Mouse (Mus musculus) kidney, embryonic 16.5 days (tissue): ENCODE results near the gene Slc2a12. TPM values are rescaled to one million over a fixed set of nuclear protein-coding genes. Genes with fewer than 3 reads are reported as not detected.

Experiments used
- ATAC-seq: fragments of 200-750 bp; cut with Nextera tagmentation; 2 replicates; pipeline ENCODE4 v1.8.0; 2017; ENCODE audit warnings: moderate TSS enrichment; ENCODE audit not compliant: low FRiP score, low TSS enrichment
- H3K27ac ChIP-seq: fragments of 300-500 bp; sonication (generic); 2 replicates; pipeline ENCODE4 v1.5.1; 2014; ENCODE audit warnings: low read length
- H3K27me3 ChIP-seq: fragments of 300-500 bp; sonication (generic); 2 replicates; pipeline ENCODE4 v1.6.1; 2014; ENCODE audit warnings: low read length, control low read depth, mixed read lengths; ENCODE audit not compliant: insufficient read depth
- H3K36me3 ChIP-seq: fragments of 300-500 bp; sonication (generic); 2 replicates; pipeline ENCODE4 v1.6.1; 2014; ENCODE audit warnings: low read length, control low read depth, mixed read lengths; ENCODE audit not compliant: insufficient read depth
- H3K4me1 ChIP-seq: fragments of 300-500 bp; sonication (generic); 2 replicates; pipeline ENCODE4 v1.6.1; 2014; ENCODE audit warnings: low read length, control low read depth, mixed read lengths; ENCODE audit not compliant: insufficient read depth
- H3K4me2 ChIP-seq: fragments of 300-500 bp; sonication (generic); replicated peaks from 2 replicates; pipeline ENCODE4 v1.6.1; 2014; ENCODE audit warnings: low read depth, low read length
- H3K4me3 ChIP-seq: fragments of 300-500 bp; sonication (generic); 2 replicates; pipeline ENCODE4 v1.5.1; 2014; ENCODE audit warnings: mild to moderate bottlenecking, low read length
- H3K9ac ChIP-seq: fragments of 300-500 bp; sonication (generic); replicated peaks from 2 replicates; pipeline ENCODE4 v1.6.1; 2014; ENCODE audit warnings: low read length
- H3K9me3 ChIP-seq: fragments of 300-500 bp; sonication (generic); 2 replicates; pipeline ENCODE4 v1.6.1; 2016; ENCODE audit warnings: low read length, control low read depth
- WGBS: fragments of 180-500 bp; shearing (Covaris S2); extraction: QIAGEN DNeasy Blood & Tissue Kit; methylation state at CpG from one replicate; pipeline ENCODE4 v1.1.7; 2014; 5-methylcytosine and 5-hydroxymethylcytosine counted together
- polyA plus RNA-seq: library from polyadenylated mRNA; unstranded; fragments of >200 nt; fragmentation: Nextera tagmentation; extraction: Ambion mirVana; gene quantifications from 2 replicates; pipeline ENCODE4 v1.2.1, GENCODE M21; 2015

Slc2a12 gene
- polyA plus RNA-seq: 2.3 and 2.6 TPM in 2 replicates

DNA sequence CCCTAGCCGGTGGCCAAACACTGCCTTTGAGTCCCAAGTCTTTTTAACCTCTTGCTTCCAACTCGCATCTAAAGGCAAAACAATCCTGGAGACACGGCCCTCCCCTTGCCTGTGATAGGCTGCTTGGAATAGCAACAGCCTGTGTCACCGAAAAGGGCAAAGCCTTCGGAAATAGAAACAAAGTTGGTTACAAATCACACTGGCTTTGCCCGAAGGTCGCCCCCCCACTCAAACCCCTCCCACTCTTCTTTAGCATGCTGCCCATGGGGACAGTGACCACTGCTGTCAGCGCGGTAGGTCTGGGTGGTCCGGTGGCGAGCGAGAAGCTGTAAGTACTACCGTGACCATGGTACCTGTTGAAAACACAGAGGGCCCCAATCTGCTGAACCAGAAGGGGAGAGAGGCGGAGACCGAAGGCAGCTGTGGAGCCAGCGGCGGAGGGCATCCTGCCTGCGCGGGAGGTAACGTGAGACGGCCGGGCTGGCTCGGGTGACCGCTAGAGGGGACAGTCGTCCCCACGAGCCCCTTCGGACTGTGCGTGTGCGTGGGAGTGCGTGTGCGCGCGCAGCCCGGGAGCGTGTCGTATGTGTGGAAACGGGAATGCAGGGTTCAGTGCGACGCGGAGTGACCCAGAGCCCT is at the start of gene Slc2a12:
Slc2a12 (plus strand) TSS at position 159 of the 639 bp plus-strand sequence.
- WGBS: 4% methylated on average over 40 of the region's 40 CpGs
- ATAC-seq: peak; percentile 90
- peaks cover 9% of the 10 kb centered on the region for H3K9me3 ChIP-seq
- no peaks in the 10 kb centered on the region for H3K36me3 ChIP-seq
- H3K27ac ChIP-seq: peak within 1 kb of the TSS; percentile 80
- peak within 1 kb of the TSS; percentile 54 for H3K4me3 ChIP-seq
- peak within 1 kb of the TSS; percentile 62 for H3K9ac ChIP-seq
- H3K27me3 ChIP-seq: no peaks in the 10 kb centered on the region
- H3K4me1 ChIP-seq: no peaks in the 10 kb centered on the region; the same call in 1 of the 2 replicates
- H3K4me2 ChIP-seq: peak within 1 kb of the TSS; percentile 62

DNA sequence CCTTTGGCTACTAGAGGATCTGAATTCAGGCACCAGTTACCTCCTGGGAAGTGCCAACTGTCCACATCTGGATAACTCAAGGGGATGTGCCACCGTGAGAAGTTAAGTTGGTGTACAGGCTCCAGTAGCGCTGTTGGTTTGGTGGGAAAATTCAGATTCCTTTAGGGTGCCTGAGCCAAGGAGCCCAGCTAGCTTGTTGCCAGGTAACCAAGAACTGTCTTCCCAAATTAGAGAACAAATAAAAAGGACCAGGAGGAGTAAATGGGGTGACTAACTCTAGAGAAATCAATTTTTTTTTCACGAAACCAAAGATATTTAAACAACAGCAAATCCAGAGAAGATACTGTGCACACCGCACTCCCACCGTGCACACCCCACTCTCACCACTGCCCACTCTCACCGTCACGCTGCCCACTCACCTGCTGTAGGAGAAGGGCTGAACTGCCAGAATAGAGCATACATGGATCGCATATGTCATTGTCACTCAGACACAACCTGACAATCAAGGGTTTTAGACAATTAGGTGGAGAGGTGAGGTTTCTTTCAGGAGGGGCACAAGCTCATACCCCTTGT is 45.8 kb upstream of the Slc2a12 start:
- Histone ChIP-seq H3K4me2 (no peak overlapping the region), H3K4me1 (0 out of 2 replicates have a peak, but pooled peaks cover 3% of the 10 kb centered on the region), H3K36me3 (no peaks in the 10 kb centered on the region), H3K27me3 (no peaks in the 10 kb centered on the region), H3K27ac (no peak overlapping the region), H3K9me3 (0 out of 2 replicates have a peak, but pooled peaks cover 3% of the 10 kb centered on the region), H3K4me3 (no peak overlapping the region), H3K9ac (no peak overlapping the region)
- 93% methylated on average over 8 of the region's 8 CpGs for WGBS
- no peak for ATAC-seq

DNA sequence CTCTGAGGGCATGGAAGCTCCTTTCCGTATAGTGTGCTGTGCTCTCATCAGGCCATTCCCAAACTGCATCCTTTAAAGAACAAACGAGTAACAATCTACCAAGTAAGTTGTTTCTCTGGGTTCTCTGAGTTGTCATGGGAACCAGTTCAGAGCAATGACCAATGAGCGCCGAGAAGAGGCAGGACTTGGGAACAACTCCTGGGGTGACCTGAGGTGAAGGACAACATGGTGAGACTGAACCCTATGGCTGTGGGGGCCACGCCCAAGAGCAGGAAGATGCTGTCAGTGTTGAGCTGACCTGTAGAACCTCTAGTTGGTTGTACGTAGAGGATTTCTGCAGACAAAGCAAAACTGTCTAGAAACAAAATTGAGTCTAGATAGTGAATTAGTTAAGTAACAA is 43.8 kb upstream of the Slc2a12 start:
- H3K9me3 ChIP-seq: 0 out of 2 replicates have a peak, but pooled peaks cover 3% of the 10 kb centered on the region
- no peak overlapping the region for H3K27ac ChIP-seq
- WGBS: 85% methylated on average over 6 of the region's 6 CpGs
- no peaks in the 10 kb centered on the region for H3K36me3 ChIP-seq
- H3K4me1 ChIP-seq: 0 out of 2 replicates have a peak, but pooled peaks cover 3% of the 10 kb centered on the region
- ATAC-seq: no peak
- H3K4me3 ChIP-seq: no peak overlapping the region
- H3K9ac ChIP-seq: no peak overlapping the region
- H3K4me2 ChIP-seq: no peak overlapping the region
- no peaks in the 10 kb centered on the region for H3K27me3 ChIP-seq

DNA sequence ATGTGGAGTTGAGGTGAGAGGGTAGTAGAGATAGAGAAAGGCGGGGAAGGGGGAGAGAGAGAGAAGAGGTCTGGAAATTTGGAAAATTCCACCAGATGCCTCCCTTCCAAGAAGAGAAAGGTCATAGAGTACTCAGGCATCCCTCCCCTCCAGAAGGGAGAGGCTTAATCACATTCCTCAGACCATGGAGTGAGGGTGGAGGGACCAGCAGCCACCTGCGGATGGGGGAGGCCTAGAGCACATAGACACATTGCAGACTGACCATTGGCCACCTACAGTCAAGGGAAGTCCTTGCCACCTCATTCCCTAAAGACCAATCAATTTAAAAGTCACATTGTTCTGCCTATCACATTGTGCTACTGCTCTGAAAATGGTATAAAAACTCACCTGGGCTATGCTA is 40.0 kb upstream of the Slc2a12 start:
- ATAC-seq: no peak
- Histone ChIP-seq H3K36me3 (no peaks in the 10 kb centered on the region), H3K9ac (no peak overlapping the region), H3K4me1 (peaks cover 6% of the 10 kb centered on the region; the same call in 1 of the 2 replicates), H3K4me3 (no peak overlapping the region), H3K27me3 (no peaks in the 10 kb centered on the region), H3K9me3 (0 out of 2 replicates have a peak, but pooled peaks cover 3% of the 10 kb centered on the region), H3K4me2 (no peak overlapping the region), H3K27ac (no peak overlapping the region)
- WGBS: 76% methylated on average over 2 of the region's 2 CpGs

DNA sequence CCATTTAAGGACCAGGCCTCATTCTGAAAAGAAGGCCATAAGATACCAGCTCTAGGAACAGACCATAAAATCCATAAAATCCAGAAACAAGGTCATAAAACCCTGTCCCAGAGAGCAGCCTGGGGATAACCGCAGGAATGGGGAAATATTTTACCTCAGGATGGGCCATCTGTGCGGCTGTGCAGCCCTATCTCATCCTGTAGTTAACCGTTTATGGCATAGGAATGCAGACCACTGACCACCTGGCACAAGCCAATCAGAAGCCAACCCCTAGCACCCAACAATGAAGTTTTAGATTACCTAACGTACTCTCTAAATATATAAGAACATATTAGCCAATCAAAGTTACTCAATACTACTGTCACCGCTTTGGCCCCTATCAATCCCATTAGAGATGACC is 36.5 kb upstream of the Slc2a12 start:
- 75% methylated on average over 5 of the region's 5 CpGs for WGBS
- H3K4me1 ChIP-seq: peaks cover 6% of the 10 kb centered on the region; the same call in 1 of the 2 replicates
- H3K9ac ChIP-seq: no peak overlapping the region
- no peaks in the 10 kb centered on the region for H3K36me3 ChIP-seq
- no peak overlapping the region for H3K4me3 ChIP-seq
- H3K4me2 ChIP-seq: no peak overlapping the region
- no peaks in the 10 kb centered on the region for H3K27me3 ChIP-seq
- no peak overlapping the region for H3K27ac ChIP-seq
- no peaks in the 10 kb centered on the region for H3K9me3 ChIP-seq
- no peak for ATAC-seq

DNA sequence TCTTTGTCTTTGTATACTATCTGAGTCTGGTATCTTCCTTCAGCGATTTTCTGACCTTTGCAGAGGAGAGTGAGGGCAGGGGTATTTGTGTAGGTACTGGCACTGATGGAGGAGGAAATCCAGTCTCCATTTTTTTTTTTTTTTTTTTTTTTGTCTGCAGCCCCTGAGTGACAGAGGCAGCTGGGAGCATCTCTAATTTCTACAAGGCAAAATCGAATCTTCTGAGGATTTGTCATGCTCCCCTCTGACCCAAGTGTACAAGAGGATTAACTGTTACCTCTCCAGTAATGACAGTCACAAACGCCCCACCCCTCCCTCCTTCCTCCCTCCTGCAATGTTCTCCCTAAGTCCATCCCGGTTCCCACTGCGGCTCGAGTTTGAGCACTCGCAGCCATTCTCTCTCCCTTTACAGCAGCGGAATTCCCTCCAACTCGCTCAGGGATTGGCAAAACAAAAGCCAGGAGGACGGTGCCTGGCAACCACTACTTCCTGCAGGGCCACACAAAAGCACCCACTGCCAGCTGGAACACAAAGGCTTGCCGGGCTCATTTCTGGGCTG is 35.9 kb upstream of the Slc2a12 start:
- H3K9me3 ChIP-seq: no peaks in the 10 kb centered on the region
- ATAC-seq: no peak
- no peaks in the 10 kb centered on the region for H3K27me3 ChIP-seq
- H3K27ac ChIP-seq: no peak overlapping the region
- H3K4me2 ChIP-seq: peak overlapping the region; percentile 41
- peaks cover 6% of the 10 kb centered on the region; the same call in 1 of the 2 replicates for H3K4me1 ChIP-seq
- peak overlapping the region; percentile 26; the same call in 1 of the 2 replicates for H3K9ac ChIP-seq
- no peak overlapping the region for H3K4me3 ChIP-seq
- H3K36me3 ChIP-seq: no peaks in the 10 kb centered on the region
- WGBS: 8% methylated on average over 11 of the region's 11 CpGs

DNA sequence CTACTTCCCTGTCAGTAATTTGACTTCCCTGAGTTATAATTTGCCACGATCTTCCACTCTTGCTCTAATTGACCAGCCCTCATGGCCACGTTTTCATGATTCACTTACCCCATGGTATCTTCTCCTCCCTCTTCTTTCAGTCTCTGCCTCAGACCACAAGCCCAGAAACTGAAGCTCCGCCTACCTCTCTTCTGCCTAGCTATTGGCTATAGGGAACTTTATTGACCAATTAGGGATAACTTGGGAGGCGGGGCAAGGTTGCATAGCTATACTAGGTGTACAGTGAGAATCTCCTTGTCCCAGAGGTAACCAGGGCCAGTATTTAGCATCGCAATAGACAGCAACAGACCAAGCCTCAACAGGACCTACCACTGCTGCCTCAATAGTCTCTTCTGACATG is 31.5 kb upstream of the Slc2a12 start:
- H3K27me3 ChIP-seq: no peaks in the 10 kb centered on the region
- H3K9me3 ChIP-seq: no peaks in the 10 kb centered on the region
- H3K4me3 ChIP-seq: no peak overlapping the region
- H3K36me3 ChIP-seq: no peaks in the 10 kb centered on the region
- 84% methylated on average over 5 of the region's 5 CpGs for WGBS
- H3K4me2 ChIP-seq: no peak overlapping the region
- H3K27ac ChIP-seq: no peak overlapping the region
- no peak overlapping the region for H3K9ac ChIP-seq
- ATAC-seq: no peak
- peaks cover 6% of the 10 kb centered on the region; the same call in 1 of the 2 replicates for H3K4me1 ChIP-seq

DNA sequence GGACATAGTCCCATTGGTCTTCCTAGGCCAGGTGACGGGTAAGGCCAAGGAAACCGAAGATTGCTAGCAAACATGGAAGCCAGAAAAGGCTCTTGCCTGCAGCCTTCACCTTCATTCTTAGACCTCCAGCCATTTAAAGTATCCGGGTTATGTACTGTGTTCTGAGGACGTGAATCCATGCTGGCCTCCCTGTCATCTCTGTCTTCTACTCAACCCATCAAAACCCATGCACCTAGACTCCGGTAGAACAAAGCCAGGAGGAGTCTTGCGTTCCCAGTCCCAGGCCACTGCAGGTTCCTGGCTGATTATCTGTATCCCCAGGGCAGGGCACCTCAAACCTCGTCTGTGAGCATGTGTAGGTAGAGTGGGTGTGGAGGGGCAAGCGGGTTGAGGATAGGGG is 30.3 kb upstream of the Slc2a12 start:
- H3K4me2 ChIP-seq: no peak overlapping the region
- WGBS: 89% methylated on average over 8 of the region's 8 CpGs
- H3K4me1 ChIP-seq: no peaks in the 10 kb centered on the region
- peaks cover 4% of the 10 kb centered on the region; the same call in 1 of the 2 replicates for H3K9me3 ChIP-seq
- H3K36me3 ChIP-seq: no peaks in the 10 kb centered on the region
- no peak overlapping the region for H3K27ac ChIP-seq
- no peak overlapping the region for H3K9ac ChIP-seq
- no peak for ATAC-seq
- no peaks in the 10 kb centered on the region for H3K27me3 ChIP-seq
- H3K4me3 ChIP-seq: no peak overlapping the region

DNA sequence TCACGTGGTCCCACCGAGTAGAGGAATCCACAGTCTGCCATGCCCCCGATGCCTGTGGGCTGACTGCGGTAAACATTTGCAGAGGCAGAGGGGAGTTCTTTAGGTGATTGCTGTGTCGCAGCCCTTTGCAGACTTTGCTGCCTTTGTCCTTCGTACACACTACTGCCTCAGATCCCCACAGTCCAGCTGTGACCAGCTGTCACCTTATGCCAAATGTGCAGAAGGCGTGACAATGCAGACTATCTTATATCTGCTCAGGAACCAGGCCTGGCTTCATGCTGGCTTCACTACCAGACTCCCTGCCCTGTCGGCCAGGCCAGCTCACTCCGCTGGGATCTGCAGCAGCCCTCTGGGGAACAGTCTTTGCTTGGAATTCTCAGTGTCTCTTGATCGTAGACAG is 29.5 kb upstream of the Slc2a12 start:
- no peak overlapping the region for H3K4me2 ChIP-seq
- peak overlapping the region; percentile 41; the same call in 1 of the 2 replicates for H3K27ac ChIP-seq
- H3K36me3 ChIP-seq: no peaks in the 10 kb centered on the region
- H3K9ac ChIP-seq: no peak overlapping the region
- H3K4me3 ChIP-seq: no peak overlapping the region
- peaks cover 11% of the 10 kb centered on the region for H3K9me3 ChIP-seq
- ATAC-seq: peak; percentile 89
- no peaks in the 10 kb centered on the region for H3K4me1 ChIP-seq
- 26% methylated on average over 10 of the region's 10 CpGs for WGBS
- no peaks in the 10 kb centered on the region for H3K27me3 ChIP-seq

DNA sequence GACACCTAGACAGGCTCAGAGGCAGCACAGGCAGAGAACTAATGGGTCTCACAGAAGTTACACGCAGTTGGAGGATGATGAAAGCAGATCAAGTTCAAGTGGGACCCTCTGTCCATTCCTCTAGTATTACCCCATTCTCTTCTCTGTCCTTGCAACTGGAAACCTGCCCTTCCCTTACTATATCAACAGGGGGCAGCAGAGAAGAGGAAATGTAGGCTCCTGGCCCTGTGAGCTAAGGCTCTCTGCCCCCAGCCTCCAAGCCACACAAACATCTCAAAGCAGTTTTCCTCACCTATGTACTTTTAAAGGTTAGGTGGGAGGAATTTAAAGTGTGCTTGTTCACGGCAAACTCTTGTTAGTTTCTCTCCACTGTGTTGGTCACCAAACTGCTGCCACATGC is 26.0 kb upstream of the Slc2a12 start:
- ATAC-seq: no peak
- Histone ChIP-seq H3K9me3 (peaks cover 11% of the 10 kb centered on the region), H3K4me3 (no peak overlapping the region), H3K9ac (no peak overlapping the region), H3K4me1 (no peaks in the 10 kb centered on the region), H3K27me3 (no peaks in the 10 kb centered on the region), H3K27ac (no peak overlapping the region), H3K4me2 (no peak overlapping the region), H3K36me3 (no peaks in the 10 kb centered on the region)
- WGBS: 64% methylated on average over 2 of the region's 2 CpGs
